Mouse (Mus musculus): ENCODE data around the gene Ifitm3. TPM values are rescaled to one million over a fixed set of nuclear protein-coding genes. Genes with fewer than 3 reads are reported as not detected.

Ifitm3 gene
- polyA plus RNA-seq, 2 experiments, result 30.8 to 73.5 TPM

DNA sequence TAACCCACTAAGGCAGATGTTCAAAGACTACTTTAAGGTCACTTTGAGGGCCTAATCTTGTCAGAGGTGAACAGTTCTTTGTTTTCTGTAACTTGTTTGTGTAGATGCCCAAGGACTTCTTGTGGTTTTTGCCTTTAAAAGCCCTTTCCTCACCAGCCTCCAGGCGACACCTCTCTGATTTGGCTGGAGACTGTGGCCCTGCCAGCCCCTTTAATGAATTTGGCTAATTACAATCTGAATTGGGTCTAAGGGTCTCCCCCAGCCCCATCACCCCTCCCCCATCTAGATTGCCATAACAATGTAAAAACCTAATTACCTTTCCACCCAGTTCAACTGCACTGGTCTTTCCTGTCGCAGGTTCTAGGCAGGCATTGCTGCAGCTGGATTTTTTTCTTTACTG lies 47.8 kb downstream of the Ifitm3 start:
- Histone ChIP-seq H3K27ac (no peak overlapping the region), H3K9me3 (ENCODE audit: control insufficient read depth, low read length) (no peaks in the 10 kb centered on the region), H3K27me3 (ENCODE audit: control insufficient read depth, insufficient read depth, low read length) (no peaks in the 10 kb centered on the region), H3K9ac (replicated peaks) (no peak overlapping the region), H3K36me3 (replicated peaks; ENCODE audit: control insufficient read depth, insufficient read depth, low read depth) (no peaks in the 10 kb centered on the region), H3K4me3 (ENCODE audit: insufficient read depth in 1 of 2, low read depth in 2 of 2, low read length in 2 of 2) (no peak overlapping the region), H3K4me2 (ENCODE audit: low read depth) (no peak overlapping the region), H3K4me1 (replicated peaks; ENCODE audit: control insufficient read depth in 2 of 2, insufficient read depth in 2 of 2, low read length in 1 of 2) (peaks cover 0 to 3% of the 10 kb centered on the region in 2 experiments; a peak in 2 of 4 replicates)
- TF ChIP-seq CTCF (IDR thresholded peaks at IDR 0.05; ENCODE audit: low read depth) (no peak), EP300 (IDR thresholded peaks at IDR 0.05; ENCODE audit: low read depth) (no peak)
- ATAC-seq (ENCODE audit: insufficient read depth), result no peak
- DNase-seq (ENCODE audit: low read depth in 3 of 3, low spot score in 3 of 3), result no peak
- 69% methylated on average over 2 of the region's 2 CpGs for WGBS (ENCODE audit: insufficient replicate concordance)

DNA sequence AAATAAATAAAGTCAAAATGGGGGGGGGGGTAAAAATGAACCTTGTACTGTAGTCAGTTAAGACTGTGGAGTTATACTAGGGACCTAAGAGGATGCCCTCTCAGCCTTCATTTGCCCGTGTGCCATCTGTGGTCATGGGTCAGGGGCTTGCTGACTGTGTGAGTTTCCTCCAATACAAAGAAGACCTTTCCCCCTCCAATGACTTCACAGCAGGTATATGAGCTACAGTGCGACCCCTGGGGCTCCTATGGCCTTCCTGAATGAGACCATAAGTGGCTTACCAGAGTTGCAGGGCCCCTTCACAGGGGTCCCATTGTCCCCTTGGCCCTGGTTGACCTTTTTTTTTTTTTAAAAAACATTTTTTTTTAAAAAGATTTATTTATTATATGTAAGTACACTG lies 49.2 kb downstream of the Ifitm3 start:
- Histone ChIP-seq H3K4me1 (replicated peaks; ENCODE audit: control insufficient read depth in 2 of 2, insufficient read depth in 2 of 2, low read length in 1 of 2) (peaks cover 0 to 6% of the 10 kb centered on the region in 2 experiments; a peak in 2 of 4 replicates), H3K36me3 (replicated peaks; ENCODE audit: control insufficient read depth, insufficient read depth, low read depth) (no peaks in the 10 kb centered on the region), H3K27me3 (ENCODE audit: control insufficient read depth, insufficient read depth, low read length) (no peaks in the 10 kb centered on the region), H3K4me3 (ENCODE audit: insufficient read depth in 1 of 2, low read depth in 2 of 2, low read length in 2 of 2) (no peak overlapping the region), H3K9ac (replicated peaks) (no peak overlapping the region), H3K4me2 (ENCODE audit: low read depth) (no peak overlapping the region), H3K9me3 (ENCODE audit: control insufficient read depth, low read length) (no peaks in the 10 kb centered on the region), H3K27ac (no peak overlapping the region)
- TF ChIP-seq EP300 (IDR thresholded peaks at IDR 0.05; ENCODE audit: low read depth) (no peak), CTCF (IDR thresholded peaks at IDR 0.05; ENCODE audit: low read depth) (no peak)
- no peak for DNase-seq (ENCODE audit: low read depth in 3 of 3, low spot score in 3 of 3)
- ATAC-seq (ENCODE audit: insufficient read depth), result no peak
- WGBS (ENCODE audit: insufficient replicate concordance), result 55% methylated on average over 2 of the region's 2 CpGs

DNA sequence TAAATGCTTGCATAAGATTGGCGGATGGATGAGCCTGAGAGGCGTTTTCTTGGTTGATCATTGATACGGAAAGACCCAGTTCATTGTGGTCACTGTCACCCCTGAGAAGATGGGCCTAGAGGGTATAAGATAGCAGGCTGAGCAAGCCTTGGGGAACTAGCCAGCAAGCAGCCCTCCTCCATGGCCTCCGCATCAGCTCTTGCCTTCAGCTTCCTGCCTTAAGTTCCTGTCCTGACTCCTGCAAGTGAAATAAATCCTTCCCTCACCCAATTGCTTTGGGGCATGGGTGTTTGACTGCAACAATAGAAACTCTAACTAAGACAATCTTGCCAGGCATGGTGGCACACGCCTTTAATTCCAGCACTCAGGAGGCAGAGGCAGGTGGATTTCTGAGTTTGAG lies 50.5 kb downstream of the Ifitm3 start:
- H3K9me3 ChIP-seq (ENCODE audit: control insufficient read depth, low read length), result no peaks in the 10 kb centered on the region
- no peak overlapping the region for H3K4me3 ChIP-seq (ENCODE audit: insufficient read depth in 1 of 2, low read depth in 2 of 2, low read length in 2 of 2)
- no peak overlapping the region for H3K9ac ChIP-seq (replicated peaks)
- TF ChIP-seq CTCF (IDR thresholded peaks at IDR 0.05; ENCODE audit: low read depth) (no peak), EP300 (IDR thresholded peaks at IDR 0.05; ENCODE audit: low read depth) (no peak)
- H3K4me1 ChIP-seq (replicated peaks; ENCODE audit: control insufficient read depth in 2 of 2, insufficient read depth in 2 of 2, low read length in 1 of 2), result peaks cover 3 to 11% of the 10 kb centered on the region in 2 experiments; a peak in 3 of 4 replicates
- no peak overlapping the region for H3K4me2 ChIP-seq (ENCODE audit: low read depth)
- no peaks in the 10 kb centered on the region for H3K27me3 ChIP-seq (ENCODE audit: control insufficient read depth, insufficient read depth, low read length)
- no peak overlapping the region for H3K27ac ChIP-seq
- ATAC-seq (ENCODE audit: insufficient read depth) (no peak), DNase-seq (ENCODE audit: low read depth in 3 of 3, low spot score in 3 of 3) (no peak)
- whole genome bisulfite sequencing (ENCODE audit: insufficient replicate concordance), result 40% methylated on average over 5 of the region's 5 CpGs
- no peaks in the 10 kb centered on the region for H3K36me3 ChIP-seq (replicated peaks; ENCODE audit: control insufficient read depth, insufficient read depth, low read depth)

Other genes with a start within 250 kb of the Ifitm3 start
Only the 30 nearest of the 31 such genes appear.
- 0.08 and 0.09 TPM in 2 replicates for gene Syce1, start 222.9 kb downstream of the Ifitm3 start, polyA plus RNA-seq (2012; rRNA removed)
- not detected in 2 replicates for gene Syce1, start 222.9 kb downstream of the Ifitm3 start, polyA plus RNA-seq (2014; fragmentation: Nextera tagmentation; extraction: Ambion mirVana)
- 0.06 and 0.10 TPM in 2 replicates for gene Zfp941, start 188.6 kb downstream of the Ifitm3 start, polyA plus RNA-seq (2012; rRNA removed)
- gene Zfp941, start 188.6 kb downstream of the Ifitm3 start, polyA plus RNA-seq (2014; fragmentation: Nextera tagmentation; extraction: Ambion mirVana), result 0.10 and 0.25 TPM in 2 replicates
- 8.3 and 9.1 TPM in 2 replicates for gene Urah, start 175.8 kb downstream of the Ifitm3 start, polyA plus RNA-seq (2012; rRNA removed)
- gene Urah, start 175.8 kb downstream of the Ifitm3 start, polyA plus RNA-seq (2014; fragmentation: Nextera tagmentation; extraction: Ambion mirVana), result 19.3 and 22.8 TPM in 2 replicates
- gene Scgb1c1, start 165.2 kb downstream of the Ifitm3 start, polyA plus RNA-seq (2012; rRNA removed), result not detected in 2 replicates
- gene Scgb1c1, start 165.2 kb downstream of the Ifitm3 start, polyA plus RNA-seq (2014; fragmentation: Nextera tagmentation; extraction: Ambion mirVana), result not detected in 2 replicates
- not detected in 2 replicates for gene Odf3, start 163.0 kb downstream of the Ifitm3 start, polyA plus RNA-seq (2012; rRNA removed)
- not detected in 2 replicates for gene Odf3, start 163.0 kb downstream of the Ifitm3 start, polyA plus RNA-seq (2014; fragmentation: Nextera tagmentation; extraction: Ambion mirVana)
- not detected in 2 replicates for gene Gm45785, start 154.4 kb downstream of the Ifitm3 start, polyA plus RNA-seq (2012; rRNA removed)
- not detected in 2 replicates for gene Gm45785, start 154.4 kb downstream of the Ifitm3 start, polyA plus RNA-seq (2014; fragmentation: Nextera tagmentation; extraction: Ambion mirVana)
- 14.4 and 17.9 TPM in 2 replicates for gene Ric8a, start 153.8 kb downstream of the Ifitm3 start, polyA plus RNA-seq (2012; rRNA removed)
- gene Ric8a, start 153.8 kb downstream of the Ifitm3 start, polyA plus RNA-seq (2014; fragmentation: Nextera tagmentation; extraction: Ambion mirVana), result 19.1 and 19.7 TPM in 2 replicates
- 8.3 and 11.6 TPM in 2 replicates for gene Bet1l, start 153.2 kb downstream of the Ifitm3 start, polyA plus RNA-seq (2012; rRNA removed)
- gene Bet1l, start 153.2 kb downstream of the Ifitm3 start, polyA plus RNA-seq (2014; fragmentation: Nextera tagmentation; extraction: Ambion mirVana), result 20.6 and 21.1 TPM in 2 replicates
- gene Psmd13, start 128.8 kb downstream of the Ifitm3 start, polyA plus RNA-seq (2012; rRNA removed), result 39.8 and 50.8 TPM in 2 replicates
- gene Psmd13, start 128.8 kb downstream of the Ifitm3 start, polyA plus RNA-seq (2014; fragmentation: Nextera tagmentation; extraction: Ambion mirVana), result 90.5 and 92.6 TPM in 2 replicates
- gene Sirt3, start 128.5 kb downstream of the Ifitm3 start, polyA plus RNA-seq (2012; rRNA removed), result 13.7 and 14.0 TPM in 2 replicates
- gene Sirt3, start 128.5 kb downstream of the Ifitm3 start, polyA plus RNA-seq (2014; fragmentation: Nextera tagmentation; extraction: Ambion mirVana), result 14.4 and 14.7 TPM in 2 replicates
- gene Cox8b, start 110.3 kb downstream of the Ifitm3 start, polyA plus RNA-seq (2012; rRNA removed), result not detected in 2 replicates
- gene Cox8b, start 110.3 kb downstream of the Ifitm3 start, polyA plus RNA-seq (2014; fragmentation: Nextera tagmentation; extraction: Ambion mirVana), result not detected in 2 replicates
- gene Nlrp6, start 89.9 kb downstream of the Ifitm3 start, polyA plus RNA-seq (2012; rRNA removed), result 6.3 and 6.5 TPM in 2 replicates
- gene Nlrp6, start 89.9 kb downstream of the Ifitm3 start, polyA plus RNA-seq (2014; fragmentation: Nextera tagmentation; extraction: Ambion mirVana), result 2.6 and 3.2 TPM in 2 replicates
- 7.2 TPM in 2 replicates for gene Pgghg, start 69.4 kb downstream of the Ifitm3 start, polyA plus RNA-seq (2012; rRNA removed)
- gene Pgghg, start 69.4 kb downstream of the Ifitm3 start, polyA plus RNA-seq (2014; fragmentation: Nextera tagmentation; extraction: Ambion mirVana), result 4.5 and 4.9 TPM in 2 replicates
- 0.17 and 0.33 TPM in 2 replicates for gene Ifitm5, start 60.5 kb downstream of the Ifitm3 start, polyA plus RNA-seq (2012; rRNA removed)
- 0.30 and 0.32 TPM in 2 replicates for gene Ifitm5, start 60.5 kb downstream of the Ifitm3 start, polyA plus RNA-seq (2014; fragmentation: Nextera tagmentation; extraction: Ambion mirVana)
- not detected in 2 replicates for gene Gm45717, start 54.8 kb downstream of the Ifitm3 start, polyA plus RNA-seq (2012; rRNA removed)
- not detected in 2 replicates for gene Gm45717, start 54.8 kb downstream of the Ifitm3 start, polyA plus RNA-seq (2014; fragmentation: Nextera tagmentation; extraction: Ambion mirVana)
- gene Ifitm2, start 54.8 kb downstream of the Ifitm3 start, polyA plus RNA-seq (2012; rRNA removed), result 217 and 258 TPM in 2 replicates
- gene Ifitm2, start 54.8 kb downstream of the Ifitm3 start, polyA plus RNA-seq (2014; fragmentation: Nextera tagmentation; extraction: Ambion mirVana), result 405 and 432 TPM in 2 replicates
- gene Ifitm1, start 43.5 kb downstream of the Ifitm3 start, polyA plus RNA-seq (2012; rRNA removed), result 34.2 and 35.7 TPM in 2 replicates
- gene Ifitm1, start 43.5 kb downstream of the Ifitm3 start, polyA plus RNA-seq (2014; fragmentation: Nextera tagmentation; extraction: Ambion mirVana), result 20.2 and 30.9 TPM in 2 replicates
- gene Ifitm6, start 7.2 kb upstream of the Ifitm3 start, polyA plus RNA-seq (2012; rRNA removed), result 8.3 and 9.2 TPM in 2 replicates
- gene Ifitm6, start 7.2 kb upstream of the Ifitm3 start, polyA plus RNA-seq (2014; fragmentation: Nextera tagmentation; extraction: Ambion mirVana), result 6.0 and 9.6 TPM in 2 replicates
- not detected in 2 replicates for gene Gm17387, start 18.4 kb upstream of the Ifitm3 start, polyA plus RNA-seq (2012; rRNA removed)
- gene Gm17387, start 18.4 kb upstream of the Ifitm3 start, polyA plus RNA-seq (2014; fragmentation: Nextera tagmentation; extraction: Ambion mirVana), result not detected in 2 replicates
- gene B4galnt4, start 50.3 kb upstream of the Ifitm3 start, polyA plus RNA-seq (2012; rRNA removed), result 0.64 and 0.84 TPM in 2 replicates
- gene B4galnt4, start 50.3 kb upstream of the Ifitm3 start, polyA plus RNA-seq (2014; fragmentation: Nextera tagmentation; extraction: Ambion mirVana), result 0.39 and 0.68 TPM in 2 replicates
- 0.33 and 0.51 TPM in 2 replicates for gene Pkp3, start 67.4 kb upstream of the Ifitm3 start, polyA plus RNA-seq (2012; rRNA removed)
- 0.36 and 0.80 TPM in 2 replicates for gene Pkp3, start 67.4 kb upstream of the Ifitm3 start, polyA plus RNA-seq (2014; fragmentation: Nextera tagmentation; extraction: Ambion mirVana)
- 9.8 and 10.8 TPM in 2 replicates for gene Sigirr, start 89.8 kb upstream of the Ifitm3 start, polyA plus RNA-seq (2012; rRNA removed)
- 16.0 and 18.4 TPM in 2 replicates for gene Sigirr, start 89.8 kb upstream of the Ifitm3 start, polyA plus RNA-seq (2014; fragmentation: Nextera tagmentation; extraction: Ambion mirVana)
- gene Ano9, start 107.0 kb upstream of the Ifitm3 start, polyA plus RNA-seq (2012; rRNA removed), result 0.30 and 0.53 TPM in 2 replicates
- gene Ano9, start 107.0 kb upstream of the Ifitm3 start, polyA plus RNA-seq (2014; fragmentation: Nextera tagmentation; extraction: Ambion mirVana), result 0.24 and 0.27 TPM in 2 replicates
- gene Ptdss2, start 111.6 kb upstream of the Ifitm3 start, polyA plus RNA-seq (2012; rRNA removed), result 72.2 and 72.8 TPM in 2 replicates
- 111 and 130 TPM in 2 replicates for gene Ptdss2, start 111.6 kb upstream of the Ifitm3 start, polyA plus RNA-seq (2014; fragmentation: Nextera tagmentation; extraction: Ambion mirVana)
- gene Rnh1, start 162.1 kb upstream of the Ifitm3 start, polyA plus RNA-seq (2012; rRNA removed), result 26.5 and 29.1 TPM in 2 replicates
- gene Rnh1, start 162.1 kb upstream of the Ifitm3 start, polyA plus RNA-seq (2014; fragmentation: Nextera tagmentation; extraction: Ambion mirVana), result 54.6 and 59.7 TPM in 2 replicates
- gene Hras, start 183.2 kb upstream of the Ifitm3 start, polyA plus RNA-seq (2012; rRNA removed), result 50.8 and 66.8 TPM in 2 replicates
- gene Hras, start 183.2 kb upstream of the Ifitm3 start, polyA plus RNA-seq (2014; fragmentation: Nextera tagmentation; extraction: Ambion mirVana), result 84.4 and 102 TPM in 2 replicates
- 15.3 and 20.3 TPM in 2 replicates for gene Lrrc56, start 183.4 kb upstream of the Ifitm3 start, polyA plus RNA-seq (2012; rRNA removed)
- 10.4 and 10.9 TPM in 2 replicates for gene Lrrc56, start 183.4 kb upstream of the Ifitm3 start, polyA plus RNA-seq (2014; fragmentation: Nextera tagmentation; extraction: Ambion mirVana)
- gene Lmntd2, start 203.3 kb upstream of the Ifitm3 start, polyA plus RNA-seq (2012; rRNA removed), result 2.0 and 2.3 TPM in 2 replicates
- gene Lmntd2, start 203.3 kb upstream of the Ifitm3 start, polyA plus RNA-seq (2014; fragmentation: Nextera tagmentation; extraction: Ambion mirVana), result 0.25 and 0.66 TPM in 2 replicates
- 21.6 and 28.3 TPM in 2 replicates for gene Rassf7, start 205.1 kb upstream of the Ifitm3 start, polyA plus RNA-seq (2012; rRNA removed)
- 16.8 and 22.4 TPM in 2 replicates for gene Rassf7, start 205.1 kb upstream of the Ifitm3 start, polyA plus RNA-seq (2014; fragmentation: Nextera tagmentation; extraction: Ambion mirVana)
- 10.4 and 14.1 TPM in 2 replicates for gene Phrf1, start 218.0 kb upstream of the Ifitm3 start, polyA plus RNA-seq (2012; rRNA removed)
- gene Phrf1, start 218.0 kb upstream of the Ifitm3 start, polyA plus RNA-seq (2014; fragmentation: Nextera tagmentation; extraction: Ambion mirVana), result 25.7 and 28.3 TPM in 2 replicates

Measured in liver, embryonic 14.5 days (tissue).